Comparison of ENCODE assay signal across 24 mouse cellular contexts in the genomic region with DNA sequence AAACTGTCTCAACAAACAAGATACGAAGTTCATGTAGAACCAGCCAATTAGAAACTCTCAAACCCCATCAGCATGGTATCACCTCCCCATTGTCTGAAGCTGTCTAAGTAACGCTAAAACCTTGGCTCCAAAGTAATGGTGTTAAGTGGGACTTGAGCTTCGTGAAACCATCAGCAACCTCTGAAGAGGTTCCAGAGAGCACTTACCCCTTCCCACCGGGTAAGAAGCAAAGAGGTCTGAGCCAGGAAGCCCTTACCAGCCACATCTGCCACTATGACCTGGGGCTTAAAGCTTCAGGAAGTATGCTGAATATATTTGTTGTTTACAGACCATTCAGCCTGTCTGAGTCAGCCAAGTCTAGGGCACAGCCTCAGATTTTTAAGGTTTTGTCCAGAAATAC.
"Had no signal": no experiment of that assay in that cellular context is flagged by ENCODE, and none has a peak within 500 bp of the region (broad histone marks: within the 10 kb centered on the region; RNA-seq: fewer than 3 reads in every experiment).

No protein-coding gene starts in this region.

- H3K27me3 ChIP-seq: heart, embryonic 12.5 days; hindbrain, embryonic 12.5 days; intestine, embryonic 15.5 days; limb, embryonic 12.5 days had no signal

- H3K4me2 ChIP-seq: heart, embryonic 12.5 days; hindbrain, embryonic 12.5 days; hindbrain, embryonic 14.5 days; intestine, embryonic 15.5 days; limb, embryonic 12.5 days had no signal

- H3K27ac ChIP-seq: gastrocnemius, adult 2 months; heart, embryonic 10.5 days; hindbrain, embryonic 10.5 days; hindbrain, embryonic 12.5 days; hindbrain, embryonic 14.5 days; intestine, embryonic 15.5 days; layer of hippocampus, adult 2 months; left cerebral cortex, adult 2 months; limb, embryonic 10.5 days; limb, embryonic 12.5 days had no signal

- H3K9ac ChIP-seq: hindbrain, embryonic 12.5 days; hindbrain, embryonic 14.5 days; intestine, embryonic 15.5 days; limb, embryonic 12.5 days had no signal

- ATAC-seq: hindbrain, embryonic 16.5 days; inflammation-experienced regulatory T-cells, adult 6 months; intestine, embryonic 15.5 days; intestine, postnatal 0 days had no signal

- H3K9me3 ChIP-seq: heart, embryonic 10.5 days; heart, embryonic 12.5 days; hindbrain, embryonic 12.5 days; intestine, embryonic 15.5 days; limb, embryonic 10.5 days; limb, embryonic 12.5 days had no signal

- H3K4me1 ChIP-seq: limb, embryonic 12.5 days had no signal

- H3K4me3 ChIP-seq: gastrocnemius, adult 2 months; heart, embryonic 10.5 days; heart, embryonic 12.5 days; hindbrain, embryonic 10.5 days; hindbrain, embryonic 12.5 days; intestine, embryonic 15.5 days; layer of hippocampus, adult 2 months; left cerebral cortex, adult 2 months; limb, embryonic 10.5 days; limb, embryonic 12.5 days had no signal

- DNase-seq: gastrocnemius, adult 2 months; gastrocnemius, postnatal 10 days; gastrocnemius, postnatal 25 days; heart, adult 18-20 months; heart, postnatal 10 days; heart, postnatal 4 days; kidney, adult 18-20 months; kidney, adult 8-10 months; kidney, postnatal 10 days; kidney, postnatal 25 days; kidney, postnatal 4 days had no signal
